30 mouse cellular contexts compared by ENCODE assay signal in the genomic region with DNA sequence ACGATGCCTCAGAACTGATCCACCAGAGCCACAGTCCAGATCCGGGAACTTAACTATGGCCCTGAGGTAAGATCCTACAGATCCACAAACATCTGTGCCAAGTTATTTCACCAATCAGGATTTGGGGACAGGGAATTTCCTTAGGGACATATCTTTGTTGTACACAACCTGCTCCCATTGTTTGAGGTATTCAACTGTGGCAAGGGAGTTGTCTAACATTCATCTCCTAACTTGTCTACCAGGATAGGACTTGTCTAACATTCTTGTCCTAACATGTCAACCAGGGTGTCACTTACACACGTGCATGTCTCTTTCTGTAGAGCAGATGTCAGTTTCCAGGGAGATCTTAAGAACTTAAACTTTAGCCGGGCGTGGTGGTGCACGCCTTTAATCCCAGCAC. TPM values are rescaled to one million over a fixed set of nuclear protein-coding genes. Genes with fewer than 3 reads are reported as not detected.
DNase-seq lines count a peak whose midpoint lies in the region; ATAC-seq and TF ChIP-seq lines count a peak whose summit lies in the region.
"Had no signal": no experiment of that assay in that cellular context is flagged by ENCODE, and none has a peak within 500 bp of the region (broad histone marks: within the 10 kb centered on the region; RNA-seq: fewer than 3 reads in every experiment).

No protein-coding gene starts in this region.

- H3K4me3 ChIP-seq in liver, embryonic 11.5 days (ENCODE audit: low read depth, low read length) = no peak overlapping the region
- H3K4me3 ChIP-seq in liver, postnatal 0 days (ENCODE audit: low read depth, low read length) = no peak overlapping the region
- no peak overlapping the region for H3K4me3 ChIP-seq in forebrain, embryonic 14.5 days (ENCODE audit: low read depth, low read length)
- H3K4me3 ChIP-seq: embryonic facial prominence, embryonic 10.5 days; embryonic facial prominence, embryonic 12.5 days; forebrain, embryonic 10.5 days; forebrain, embryonic 12.5 days had no signal

- H3K9me3 ChIP-seq in liver, embryonic 11.5 days (ENCODE audit: control insufficient read depth, low read length) = no peaks in the 10 kb centered on the region
- no peaks in the 10 kb centered on the region for H3K9me3 ChIP-seq in liver, postnatal 0 days (ENCODE audit: low read length)
- no peaks in the 10 kb centered on the region for H3K9me3 ChIP-seq in forebrain, embryonic 14.5 days (replicated peaks; ENCODE audit: control insufficient read depth, low read length)
- H3K9me3 ChIP-seq: embryonic facial prominence, embryonic 10.5 days; embryonic facial prominence, embryonic 12.5 days; forebrain, embryonic 10.5 days; forebrain, embryonic 12.5 days; G1E had no signal

- H3K4me1 ChIP-seq in liver, embryonic 11.5 days (replicated peaks; ENCODE audit: control insufficient read depth, insufficient read depth, low read length) = peaks cover 17% of the 10 kb centered on the region
- H3K4me1 ChIP-seq in liver, postnatal 0 days (ENCODE audit: insufficient read depth) = peaks cover 11% of the 10 kb centered on the region
- H3K4me1 ChIP-seq in forebrain, embryonic 14.5 days (ENCODE audit: control insufficient read depth, insufficient read depth, low read length) = no peaks in the 10 kb centered on the region
- H3K4me1 ChIP-seq: embryonic facial prominence, embryonic 12.5 days had no signal

- H3K36me3 ChIP-seq in liver, embryonic 11.5 days (ENCODE audit: control insufficient read depth, insufficient read depth, low read length) = no peaks in the 10 kb centered on the region
- H3K36me3 ChIP-seq in liver, postnatal 0 days (replicated peaks; ENCODE audit: insufficient read depth, low read length) = no peaks in the 10 kb centered on the region
- H3K36me3 ChIP-seq in forebrain, embryonic 14.5 days (ENCODE audit: control insufficient read depth, insufficient read depth, low read length) = no peaks in the 10 kb centered on the region
- H3K36me3 ChIP-seq: forebrain, embryonic 12.5 days had no signal

- H3K27me3 ChIP-seq in liver, embryonic 11.5 days (replicated peaks; ENCODE audit: control insufficient read depth, insufficient read depth, low read length) = no peaks in the 10 kb centered on the region
- 0 out of 2 replicates have a peak, but pooled peaks cover 1% of the 10 kb centered on the region for H3K27me3 ChIP-seq in liver, postnatal 0 days (ENCODE audit: insufficient read depth, low read length)
- H3K27me3 ChIP-seq in forebrain, embryonic 14.5 days (replicated peaks; ENCODE audit: control insufficient read depth, insufficient read depth, low read length) = no peaks in the 10 kb centered on the region
- H3K27me3 ChIP-seq: CH12.LX; embryonic facial prominence, embryonic 12.5 days; Patski had no signal

- H3K4me2 ChIP-seq in liver, embryonic 11.5 days = no peak overlapping the region
- no peak overlapping the region for H3K4me2 ChIP-seq in liver, postnatal 0 days (ENCODE audit: low read depth, low read length)
- H3K4me2 ChIP-seq in forebrain, embryonic 14.5 days (ENCODE audit: low read length) = no peak overlapping the region
- H3K4me2 ChIP-seq: embryonic facial prominence, embryonic 12.5 days; forebrain, embryonic 12.5 days had no signal

- H3K9ac ChIP-seq in liver, embryonic 11.5 days (ENCODE audit: low read depth, low read length) = no peak overlapping the region
- H3K9ac ChIP-seq in liver, postnatal 0 days (replicated peaks) = no peak overlapping the region
- H3K9ac ChIP-seq in forebrain, embryonic 14.5 days (ENCODE audit: low read length) = no peak overlapping the region
- H3K9ac ChIP-seq: embryonic facial prominence, embryonic 12.5 days; forebrain, embryonic 12.5 days had no signal

- WGBS in liver, embryonic 11.5 days = 88% methylated on average over 6 of the region's 6 CpGs
- 90% methylated on average over 6 of the region's 6 CpGs for WGBS in liver, postnatal 0 days (ENCODE audit: insufficient replicate concordance)
- 92% methylated on average over 6 of the region's 6 CpGs for WGBS in forebrain, embryonic 14.5 days

- no peak for TF ChIP-seq EP300 in liver, postnatal 0 days (IDR thresholded peaks at IDR 0.05; ENCODE audit: low read depth)

- peak overlapping the region; percentile 19; the same call in 1 of the 2 replicates for H3K27ac ChIP-seq in liver, embryonic 11.5 days (ENCODE audit: low read depth, low read length)
- no peak overlapping the region for H3K27ac ChIP-seq in liver, postnatal 0 days (ENCODE audit: low read depth)
- no peak overlapping the region for H3K27ac ChIP-seq in forebrain, embryonic 14.5 days (ENCODE audit: low read depth, low read length)
- H3K27ac ChIP-seq: embryonic facial prominence, embryonic 10.5 days; embryonic facial prominence, embryonic 12.5 days; forebrain, embryonic 10.5 days; forebrain, embryonic 12.5 days had no signal

- ATAC-seq in liver, embryonic 11.5 days (replicated peaks; ENCODE audit: low FRiP score) = no peak
- ATAC-seq in liver, postnatal 0 days = no peak
- no peak for ATAC-seq in forebrain, embryonic 14.5 days
- ATAC-seq: activated CD4-positive, CD25-positive, alpha-beta regulatory T cell, adult 4 months; CD4-positive, CD25-positive, alpha-beta regulatory T cell, adult 4 months; forebrain, embryonic 16.5 days; Patski had no signal

- no peak for DNase-seq in liver, embryonic 11.5 days (ENCODE audit: low spot score)
- DNase-seq in liver, postnatal 0 days = no peak
- DNase-seq in R1 (ENCODE audit: low read depth, low spot score) = peak; percentile 66
- peak; percentile 68 for DNase-seq in fat pad, adult 2 months (ENCODE audit: extremely low read depth, low read depth, low spot score)
- DNase-seq in right cerebral cortex, postnatal 4 days = no peak
- DNase-seq in left cerebral cortex, postnatal 10 days (ENCODE audit: extremely low spot score in 1 of 2, low spot score in 2 of 2) = no peak
- no peak for DNase-seq in forebrain, embryonic 14.5 days (ENCODE audit: low spot score)
- DNase-seq: adrenal gland, adult 8-10 months; adrenal gland, postnatal 14 days; adrenal gland, postnatal 36 days; B cell, adult 2 months; cerebellum, adult 11-12 months; cerebellum, adult 2 months; cerebellum, adult 9-10 months; cerebellum, postnatal 10 days; cerebellum, postnatal 25 days had no signal

- intact Hi-C loops in left cerebral cortex, postnatal 10 days (cut with DNase I) = no loop called here

- TF ChIP-seq CTCF in liver, postnatal 0 days (IDR thresholded peaks at IDR 0.05; ENCODE audit: low read depth) = no peak

RNA-seq across cellular contexts. Expression of a gene that starts 35.5 kb away (rescaled TPM):
- not detected in 2 replicates for polyA plus RNA-seq in liver, embryonic 11.5 days (2014; fragmentation: Nextera tagmentation; extraction: Ambion mirVana)
- not detected in 2 replicates for polyA plus RNA-seq in liver, postnatal 0 days (2015; fragmentation: Nextera tagmentation; extraction: Ambion mirVana)
- not detected for total RNA-seq in left cerebral cortex, postnatal 10 days (2021)
- polyA plus RNA-seq in forebrain, embryonic 14.5 days (2014; fragmentation: Nextera tagmentation; extraction: Ambion mirVana) = not detected in 2 replicates
- total RNA-seq: adrenal gland, adult 18-20 months; adrenal gland, adult 8-10 months; adrenal gland, postnatal 14 days; adrenal gland, postnatal 36 days had no signal
- polyA plus RNA-seq: CD4-positive, CD25-positive, alpha-beta regulatory T cell, adult 4 months; cerebellum, adult 2 months; cortical plate, adult 2 months; embryonic facial prominence, embryonic 10.5 days; embryonic facial prominence, embryonic 14.5 days; forebrain, embryonic 10.5 days; forebrain, embryonic 12.5 days; forebrain, embryonic 16.5 days; frontal cortex, adult 2 months; G1E; Patski had no signal

Comparison
In these comparisons a context has a peak if more than half of its experiments do, and no peak if none do; other contexts are left out.
1. DNase-seq: peak in R1 (single experiment) and fat pad, adult 2 months (single experiment); none in liver, embryonic 11.5 days (single experiment), liver, postnatal 0 days (single experiment), right cerebral cortex, postnatal 4 days (single experiment), left cerebral cortex, postnatal 10 days (0 of 2) and forebrain, embryonic 14.5 days (single experiment).